Comparison of ENCODE assay signal across 26 mouse cellular contexts in genomic region chr4:117110249-117110648, GRCm38 (mm10). TPM values are rescaled to one million over a fixed set of nuclear protein-coding genes. Genes with fewer than 3 reads are reported as not detected.
"Had no signal": no experiment of that assay in that cellular context is flagged by ENCODE, and none has a peak within 500 bp of the region (broad histone marks: within the 10 kb centered on the region; RNA-seq: fewer than 3 reads in every experiment).

No protein-coding gene starts in this region.

- ATAC-seq: intestine, postnatal 0 days; liver, embryonic 12.5 days had no signal

- H3K27me3 ChIP-seq: limb, embryonic 13.5 days; liver, embryonic 15.5 days; lung, embryonic 15.5 days; neural tube, embryonic 12.5 days; neural tube, embryonic 15.5 days had no signal

- H3K4me3 ChIP-seq: layer of hippocampus, adult 2 months; limb, embryonic 13.5 days; liver, embryonic 12.5 days; liver, embryonic 15.5 days; lung, embryonic 15.5 days; megakaryocyte, embryonic 14.5 days; midbrain, embryonic 10.5 days; neural tube, embryonic 12.5 days; neural tube, embryonic 15.5 days had no signal

- H3K4me1 ChIP-seq: liver, embryonic 12.5 days; liver, embryonic 15.5 days; neural tube, embryonic 12.5 days had no signal

- H3K27ac ChIP-seq: kidney, postnatal 0 days; layer of hippocampus, adult 2 months; limb, embryonic 13.5 days; liver, embryonic 12.5 days; liver, embryonic 15.5 days; lung, embryonic 15.5 days; neural tube, embryonic 12.5 days; neural tube, embryonic 15.5 days; stomach, postnatal 0 days had no signal

- H3K4me2 ChIP-seq: limb, embryonic 13.5 days; liver, embryonic 12.5 days; liver, embryonic 15.5 days; lung, embryonic 15.5 days; neural tube, embryonic 12.5 days; neural tube, embryonic 15.5 days had no signal

- H3K9me3 ChIP-seq: limb, embryonic 13.5 days; liver, embryonic 12.5 days; liver, embryonic 15.5 days; lung, embryonic 15.5 days; megakaryocyte, embryonic 14.5 days; midbrain, embryonic 10.5 days; neural tube, embryonic 12.5 days; neural tube, embryonic 15.5 days had no signal

- H3K36me3 ChIP-seq: liver, embryonic 12.5 days; liver, embryonic 15.5 days had no signal

- H3K9ac ChIP-seq: limb, embryonic 13.5 days; liver, embryonic 12.5 days; liver, embryonic 15.5 days; lung, embryonic 15.5 days; neural tube, embryonic 12.5 days; neural tube, embryonic 15.5 days had no signal

- DNase-seq: kidney, adult 2 months; kidney, postnatal 25 days; layer of hippocampus, adult 9-11 months; left cerebral cortex, postnatal 4 days; liver; lung, adult 18-20 months; lung, postnatal 10 days; lung, postnatal 36 days; midbrain, embryonic 14.5 days; right cerebral cortex, adult 18-20 months; right cerebral cortex, postnatal 14 days; right cerebral cortex, postnatal 4 days had no signal

RNA-seq across cellular contexts. Expression of gene Tctex1d4, which starts 16.3 kb away (rescaled TPM):
- polyA plus RNA-seq: kidney, embryonic 14.5 days; limb, embryonic 13.5 days; liver, embryonic 12.5 days; midbrain, embryonic 10.5 days; midbrain, embryonic 14.5 days; neural tube, embryonic 12.5 days; neural tube, embryonic 15.5 days; stomach, embryonic 14.5 days had no signal
